Mouse (Mus musculus) heart, embryonic 14.5 days (tissue): ENCODE measurements at regions not wholly inside any gene's neighbourhood (a gene's known extent, or its start where the extent isn't known, plus 50 kb on each side); places are given as distances from the start of the nearest gene placed in this dataset.

ENCODE experiments used
- ATAC-seq: fragments of 200-750 bp; cut with Nextera tagmentation; 2 replicates; pipeline ENCODE4 v1.8.0; 2017; ENCODE audit warnings: low read depth, moderate TSS enrichment; ENCODE audit not compliant: insufficient number of reproducible peaks, insufficient read depth, low FRiP score
- H3K27ac ChIP-seq, 2 experiments: fragments of 200-500 bp in 1 of 2; fragments of 300-500 bp in 1 of 2; sonication (generic) in 1 of 2; replicated peaks in 1 of 2; 2 replicates each; pipeline ENCODE4 v1.5.1; 2012 to 2014; ENCODE audit warnings: low read depth in 2 of 2, low read length in 2 of 2, control low read depth in 1 of 2, mild to moderate bottlenecking in 1 of 2, mixed read lengths in 1 of 2; ENCODE audit not compliant: control insufficient read depth in 1 of 2, insufficient read depth in 1 of 2
- H3K27me3 ChIP-seq: fragments of 300-500 bp; sonication (generic); 2 replicates; pipeline ENCODE4 v1.6.1; 2014; ENCODE audit warnings: mild to moderate bottlenecking, low read length, control low read depth; ENCODE audit not compliant: control insufficient read depth, insufficient read depth
- H3K36me3 ChIP-seq: fragments of 300-500 bp; sonication (generic); 2 replicates; pipeline ENCODE4 v1.6.1; 2014; ENCODE audit warnings: mild to moderate bottlenecking, control low read depth, low read length, mixed read lengths; ENCODE audit not compliant: control insufficient read depth, insufficient read depth
- H3K4me1 ChIP-seq, 2 experiments: fragments of 200-500 bp in 1 of 2; fragments of 300-500 bp in 1 of 2; sonication (generic) in 1 of 2; 2 replicates each; pipeline ENCODE4 v1.6.1; 2012 to 2014; ENCODE audit warnings: low read length in 2 of 2, control low read depth in 1 of 2, mixed read lengths in 1 of 2; ENCODE audit not compliant: control insufficient read depth in 2 of 2, insufficient read depth in 2 of 2
- H3K4me2 ChIP-seq: fragments of 300-500 bp; sonication (generic); 2 replicates; pipeline ENCODE4 v1.6.1; 2014; ENCODE audit warnings: mild to moderate bottlenecking, low read length
- H3K4me3 ChIP-seq, 2 experiments: fragments of 200-500 bp in 1 of 2; fragments of 300-500 bp in 1 of 2; sonication (generic) in 1 of 2; 2 replicates each; pipeline ENCODE4 v1.5.1; 2012 to 2014; ENCODE audit warnings: low read length in 2 of 2, mild to moderate bottlenecking in 2 of 2, control low read depth in 1 of 2, low read depth in 1 of 2, moderate library complexity in 1 of 2; ENCODE audit not compliant: control insufficient read depth in 1 of 2, insufficient read depth in 1 of 2
- H3K9ac ChIP-seq: fragments of 300-500 bp; sonication (generic); 2 replicates; pipeline ENCODE4 v1.6.1; 2014; ENCODE audit warnings: mild to moderate bottlenecking, low read length
- H3K9me3 ChIP-seq: fragments of 300-500 bp; sonication (generic); 2 replicates; pipeline ENCODE4 v1.6.1; 2016; ENCODE audit warnings: low read length, control low read depth; ENCODE audit not compliant: control insufficient read depth
- WGBS: fragments of 180-500 bp; shearing (Covaris S2); extraction: QIAGEN DNeasy Blood & Tissue Kit; methylation state at CpG from one replicate; pipeline ENCODE4 v1.1.7; 2014; 5-methylcytosine and 5-hydroxymethylcytosine counted together

DNA sequence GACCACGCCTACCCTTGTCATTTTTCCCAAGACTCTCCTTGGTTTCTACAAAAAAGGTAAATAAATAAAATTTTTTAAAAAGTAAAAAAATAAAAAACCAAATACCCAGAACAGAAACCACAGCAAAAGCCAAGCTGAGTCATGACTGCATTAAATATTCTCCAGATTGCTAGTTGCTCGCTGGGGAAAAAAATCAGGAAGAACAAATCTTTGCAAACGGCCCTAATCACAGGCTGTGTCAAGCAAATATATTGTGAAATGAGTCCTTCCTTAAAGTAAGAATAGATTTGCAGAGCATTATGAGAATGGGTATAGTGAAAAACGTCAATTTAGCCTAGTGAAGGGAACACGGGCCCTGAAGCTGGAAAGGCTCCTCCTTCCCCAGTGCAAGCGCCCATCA is 86.6 kb upstream of the Pitrm1 start:
- Histone ChIP-seq H3K9me3 (no peaks in the 10 kb centered on the region), H3K27me3 (no peaks in the 10 kb centered on the region), H3K27ac (no peak overlapping the region), H3K36me3 (no peaks in the 10 kb centered on the region), H3K4me2 (no peak overlapping the region), H3K4me1 (no peaks in the 10 kb centered on the region), H3K9ac (no peak overlapping the region), H3K4me3 (no peak overlapping the region)
- no peak for ATAC-seq
- 84% methylated on average over 6 of the region's 6 CpGs for WGBS

DNA sequence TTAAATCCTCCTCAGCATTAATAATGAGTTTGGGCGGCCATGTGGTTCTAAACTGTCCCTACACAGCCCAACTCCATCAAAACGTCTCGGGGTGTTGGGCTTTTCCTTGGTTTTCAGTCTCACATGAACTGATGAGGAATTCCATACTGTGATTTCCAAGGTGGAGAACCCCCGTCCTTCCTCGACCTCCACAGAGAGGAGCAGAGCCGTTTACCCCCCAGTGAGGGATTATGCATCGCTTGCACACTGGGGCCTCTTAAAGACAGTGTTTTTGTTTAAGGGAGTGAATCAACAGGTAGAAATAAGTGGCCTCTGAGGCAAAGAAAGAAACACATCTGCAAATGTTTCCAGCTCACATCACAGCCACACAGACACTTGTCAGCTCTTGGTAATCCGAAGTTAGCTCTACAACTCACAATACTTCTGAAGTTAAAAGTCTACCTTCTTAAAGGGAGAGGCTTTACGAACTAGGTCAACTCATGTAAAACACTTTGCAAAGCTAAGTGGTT is 82.0 kb upstream of the Pitrm1 start:
- Histone ChIP-seq H3K9ac (no peak overlapping the region), H3K4me1 (peaks cover 3 to 13% of the 10 kb centered on the region in 2 experiments; a peak in 2 of 4 replicates), H3K36me3 (no peaks in the 10 kb centered on the region), H3K4me2 (no peak overlapping the region), H3K4me3 (no peak overlapping the region), H3K27ac (no peak overlapping the region), H3K9me3 (0 out of 2 replicates have a peak, but pooled peaks cover 3% of the 10 kb centered on the region), H3K27me3 (no peaks in the 10 kb centered on the region)
- ATAC-seq = no peak
- WGBS = 36% methylated on average over 9 of the region's 9 CpGs

GRCm38 (mm10) chr13:6469446-6470227 is 78.3 kb upstream of the Pitrm1 start:
- no peak overlapping the region for H3K27ac ChIP-seq
- H3K36me3 ChIP-seq = no peaks in the 10 kb centered on the region
- no peak overlapping the region for H3K9ac ChIP-seq
- peaks cover 9 to 29% of the 10 kb centered on the region in 2 experiments for H3K4me1 ChIP-seq
- H3K4me2 ChIP-seq = no peak overlapping the region
- ATAC-seq = 0 out of 2 replicates have a peak, but pooled peaks have one; percentile 39
- H3K9me3 ChIP-seq = 0 out of 2 replicates have a peak, but pooled peaks cover 3% of the 10 kb centered on the region
- H3K4me3 ChIP-seq = no peak overlapping the region
- 59% methylated on average over 11 of the region's 11 CpGs for WGBS
- no peaks in the 10 kb centered on the region for H3K27me3 ChIP-seq

GRCm38 (mm10) chr13:6470286-6471103 is 77.5 kb upstream of the Pitrm1 start:
- 75% methylated on average over 15 of the region's 15 CpGs for WGBS
- no peak overlapping the region for H3K4me2 ChIP-seq
- H3K36me3 ChIP-seq = no peaks in the 10 kb centered on the region
- no peak overlapping the region for H3K9ac ChIP-seq
- peaks cover 9 to 29% of the 10 kb centered on the region in 2 experiments for H3K4me1 ChIP-seq
- H3K27ac ChIP-seq = no peak overlapping the region
- no peak overlapping the region for H3K4me3 ChIP-seq
- 0 out of 2 replicates have a peak, but pooled peaks cover 3% of the 10 kb centered on the region for H3K9me3 ChIP-seq
- ATAC-seq = no peak
- H3K27me3 ChIP-seq = no peaks in the 10 kb centered on the region

GRCm38 (mm10) chr13:6471643-6472042 is 76.3 kb upstream of the Pitrm1 start:
- 10% methylated on average over 7 of the region's 7 CpGs for WGBS
- H3K27me3 ChIP-seq = no peaks in the 10 kb centered on the region
- H3K9ac ChIP-seq = no peak overlapping the region
- H3K9me3 ChIP-seq = 0 out of 2 replicates have a peak, but pooled peaks cover 3% of the 10 kb centered on the region
- no peaks in the 10 kb centered on the region for H3K36me3 ChIP-seq
- no peak overlapping the region for H3K4me2 ChIP-seq
- no peak for ATAC-seq
- H3K27ac ChIP-seq = no peak overlapping the region
- H3K4me3 ChIP-seq = no peak overlapping the region
- peaks cover 9 to 29% of the 10 kb centered on the region in 2 experiments for H3K4me1 ChIP-seq

- Histone ChIP-seq H3K9ac (no peak overlapping the region), H3K27ac (peak overlapping the region; percentile 64 to 72), H3K9me3 (no peaks in the 10 kb centered on the region), H3K4me2 (peak overlapping the region; percentile 44), H3K4me3 (no peak overlapping the region), H3K4me1 (peaks cover 9 to 29% of the 10 kb centered on the region in 2 experiments), H3K27me3 (no peaks in the 10 kb centered on the region), H3K36me3 (no peaks in the 10 kb centered on the region)
- 42% methylated on average over 12 of the region's 12 CpGs for WGBS
- no peak for ATAC-seq
These were observed 74.4 kb upstream of the Pitrm1 start for GRCm38 (mm10) chr13:6473401-6474190.

GRCm38 (mm10) chr13:6479667-6480066 is 68.3 kb upstream of the Pitrm1 start:
- H3K4me1 ChIP-seq = no peaks in the 10 kb centered on the region
- no peak overlapping the region for H3K4me3 ChIP-seq
- no peak overlapping the region for H3K9ac ChIP-seq
- no peaks in the 10 kb centered on the region for H3K9me3 ChIP-seq
- H3K27ac ChIP-seq = no peak overlapping the region
- H3K4me2 ChIP-seq = no peak overlapping the region
- H3K27me3 ChIP-seq = no peaks in the 10 kb centered on the region
- no peaks in the 10 kb centered on the region for H3K36me3 ChIP-seq
- WGBS = 80% methylated on average over 6 of the region's 6 CpGs
- ATAC-seq = no peak
